Mouse (Mus musculus) lung, embryonic 16.5 days (tissue): ENCODE measurements around the gene Pold2. TPM values are rescaled to one million over a fixed set of nuclear protein-coding genes. Genes with fewer than 3 reads are reported as not detected.
A peak's percentile ranks its signal among the peaks of the same experiment; 100 is the strongest.
"Not testable (repeated sequence)": the region's sequence is repeated elsewhere in the genome, so short reads cannot be mapped to it uniquely, and the experiment has no call there.

ENCODE experiments used
- ATAC-seq: fragments of 200-750 bp; cut with Nextera tagmentation; 2 replicates; pipeline ENCODE4 v1.8.0; 2017; ENCODE audit warnings: low read depth, mild to moderate bottlenecking, moderate library complexity
- H3K27ac ChIP-seq: fragments of 300-500 bp; sonication (generic); 2 replicates; pipeline ENCODE4 v1.5.1; 2014; ENCODE audit warnings: mild to moderate bottlenecking, control low read depth, low read length
- H3K27me3 ChIP-seq: fragments of 300-500 bp; sonication (generic); 2 replicates; pipeline ENCODE4 v1.6.1; 2014; ENCODE audit warnings: low read depth, low read length, mixed read lengths; ENCODE audit not compliant: control insufficient read depth, insufficient read depth
- H3K36me3 ChIP-seq: fragments of 300-500 bp; sonication (generic); 2 replicates; pipeline ENCODE4 v1.6.1; 2014; ENCODE audit warnings: low read length; ENCODE audit not compliant: control insufficient read depth, insufficient read depth
- H3K4me1 ChIP-seq: fragments of 300-500 bp; sonication (generic); replicated peaks from 2 replicates; pipeline ENCODE4 v1.6.1; 2014; ENCODE audit warnings: low read length, mixed read lengths; ENCODE audit not compliant: control insufficient read depth, insufficient read depth
- H3K4me2 ChIP-seq: fragments of 300-500 bp; sonication (generic); 2 replicates; pipeline ENCODE4 v1.6.1; 2014; ENCODE audit warnings: low read depth, low read length, control low read depth
- H3K4me3 ChIP-seq: fragments of 300-500 bp; sonication (generic); 2 replicates; pipeline ENCODE4 v1.5.1; 2014; ENCODE audit warnings: mild to moderate bottlenecking, low read length, control low read depth
- H3K9ac ChIP-seq: fragments of 300-500 bp; sonication (generic); 2 replicates; pipeline ENCODE4 v1.6.1; 2014; ENCODE audit warnings: low read length, control low read depth
- H3K9me3 ChIP-seq: fragments of 300-500 bp; sonication (generic); 2 replicates; pipeline ENCODE4 v1.6.1; 2016; ENCODE audit warnings: low read length; ENCODE audit not compliant: control insufficient read depth
- WGBS: fragments of 180-500 bp; shearing (Covaris S2); extraction: QIAGEN DNeasy Blood & Tissue Kit; methylation state at CpG from one replicate; pipeline ENCODE4 v1.1.7; 2014; 5-methylcytosine and 5-hydroxymethylcytosine counted together
- polyA plus RNA-seq: library from polyadenylated mRNA; unstranded; fragments of >200 nt; fragmentation: Nextera tagmentation; extraction: Ambion mirVana; gene quantifications from 2 replicates; pipeline ENCODE4 v1.2.1, GENCODE M21; 2015

The Pold2 gene
- polyA plus RNA-seq, 1 experiment from 2014 or later = 139 TPM

DNA sequence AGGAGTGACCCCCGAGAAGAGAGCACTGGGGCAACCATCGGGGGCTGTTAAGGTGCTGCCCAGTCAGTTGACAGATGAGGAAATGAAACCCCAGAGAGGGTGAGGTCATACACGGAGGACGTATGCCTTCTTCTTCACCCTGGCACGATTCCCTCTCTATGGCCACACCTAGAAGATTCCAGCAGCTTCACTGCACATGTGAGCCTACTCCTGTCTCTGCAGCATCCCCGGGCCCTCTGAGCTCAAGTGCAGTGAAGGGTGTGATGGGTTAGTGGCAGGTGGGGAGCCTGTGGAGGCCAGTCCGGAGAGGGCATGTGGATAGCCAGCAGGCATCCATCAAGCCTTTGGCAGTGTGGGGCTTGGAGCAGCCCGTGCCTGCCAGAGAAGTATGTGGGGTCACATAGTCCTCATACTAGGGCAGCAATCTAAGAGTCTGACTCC, 14.1 kb upstream of the Pold2 start:
- no peak overlapping the region for H3K27ac ChIP-seq
- peak; percentile 52 for ATAC-seq
- H3K4me2 ChIP-seq = no peak overlapping the region
- H3K4me3 ChIP-seq = no peak overlapping the region
- WGBS = 18% methylated on average over 8 of the region's 8 CpGs
- H3K9ac ChIP-seq = no peak overlapping the region
- H3K4me1 ChIP-seq = no peaks in the 10 kb centered on the region
- no peaks in the 10 kb centered on the region for H3K36me3 ChIP-seq
- H3K9me3 ChIP-seq = no peaks in the 10 kb centered on the region
- no peaks in the 10 kb centered on the region for H3K27me3 ChIP-seq

DNA sequence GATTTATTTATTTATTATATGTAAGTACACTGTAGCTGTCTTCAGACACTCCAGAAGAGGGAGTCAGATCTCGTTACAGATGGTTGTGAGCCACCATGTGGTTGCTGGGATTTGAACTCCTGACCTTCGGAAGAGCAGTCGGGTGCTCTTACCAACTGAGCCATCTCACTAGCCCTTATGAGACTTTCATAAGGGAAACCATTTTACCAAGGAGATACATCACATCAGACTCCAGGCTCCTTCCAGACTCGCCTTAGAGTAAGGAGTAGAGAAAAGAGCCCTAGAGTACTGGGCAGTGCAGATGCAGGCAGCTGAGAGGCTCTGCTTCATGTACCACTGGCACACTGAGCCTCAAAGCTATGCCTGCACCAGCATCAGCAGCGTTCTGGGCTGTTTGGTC, 10.5 kb upstream of the Pold2 start:
- not testable (repeated sequence) for H3K4me3 ChIP-seq, H3K4me1 ChIP-seq, H3K9me3 ChIP-seq, H3K27me3 ChIP-seq, H3K4me2 ChIP-seq, ATAC-seq, H3K27ac ChIP-seq, H3K9ac ChIP-seq, H3K36me3 ChIP-seq
- 41% methylated on average over 5 of the region's 5 CpGs for WGBS

DNA sequence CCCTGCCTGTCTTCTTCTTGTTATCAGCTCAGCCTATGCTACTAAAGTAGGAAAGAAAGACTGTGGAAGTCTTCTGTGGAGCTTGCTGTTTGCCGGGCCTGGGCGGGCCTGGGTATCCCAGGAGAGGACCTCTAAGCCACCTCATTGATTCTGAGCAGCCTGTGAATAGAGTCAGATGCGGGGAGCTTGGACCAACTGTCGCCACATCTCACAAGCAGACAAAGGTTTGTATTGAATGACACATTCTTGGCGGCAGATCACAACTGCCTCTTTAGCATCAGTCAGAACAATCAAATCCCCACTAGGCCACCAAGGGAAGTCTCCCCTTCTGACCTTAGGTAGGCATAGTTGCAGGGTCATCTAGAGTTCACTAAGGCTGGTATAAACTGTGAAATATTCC, 9.2 kb upstream of the Pold2 start:
- Histone ChIP-seq H3K36me3 (no peaks in the 10 kb centered on the region), H3K9ac (no peak overlapping the region), H3K9me3 (no peaks in the 10 kb centered on the region), H3K4me3 (no peak overlapping the region), H3K4me1 (no peaks in the 10 kb centered on the region), H3K27me3 (no peaks in the 10 kb centered on the region), H3K27ac (no peak overlapping the region), H3K4me2 (no peak overlapping the region)
- no peak for ATAC-seq
- WGBS = 39% methylated on average over 5 of the region's 5 CpGs

DNA sequence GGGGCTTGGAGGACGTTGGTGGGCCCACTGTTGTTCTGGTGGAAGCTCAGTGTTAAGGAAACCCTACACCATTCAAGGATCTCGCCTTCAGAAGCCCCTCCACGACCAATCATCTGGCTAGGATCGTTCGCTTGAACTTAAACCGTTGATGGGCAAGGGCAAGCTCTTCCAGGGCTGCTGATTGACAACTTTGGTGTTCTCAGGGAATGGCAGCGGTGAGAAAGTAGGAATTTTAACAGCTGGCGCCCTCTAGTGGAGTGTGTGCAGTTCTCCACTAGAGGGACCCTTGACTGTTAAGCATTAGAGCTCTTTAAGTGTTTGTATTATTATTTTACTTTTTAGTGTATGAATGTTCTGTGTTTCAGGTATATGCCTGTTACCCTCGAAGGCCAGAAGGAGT, 8.1 kb upstream of the Pold2 start:
- Histone ChIP-seq H3K9me3 (no peaks in the 10 kb centered on the region), H3K4me3 (no peak overlapping the region), H3K27ac (no peak overlapping the region), H3K27me3 (no peaks in the 10 kb centered on the region), H3K4me2 (no peak overlapping the region), H3K36me3 (no peaks in the 10 kb centered on the region), H3K4me1 (no peaks in the 10 kb centered on the region), H3K9ac (no peak overlapping the region)
- ATAC-seq = peak; percentile 46; the same call in 1 of the 2 replicates
- WGBS = 18% methylated on average over 9 of the region's 9 CpGs

DNA sequence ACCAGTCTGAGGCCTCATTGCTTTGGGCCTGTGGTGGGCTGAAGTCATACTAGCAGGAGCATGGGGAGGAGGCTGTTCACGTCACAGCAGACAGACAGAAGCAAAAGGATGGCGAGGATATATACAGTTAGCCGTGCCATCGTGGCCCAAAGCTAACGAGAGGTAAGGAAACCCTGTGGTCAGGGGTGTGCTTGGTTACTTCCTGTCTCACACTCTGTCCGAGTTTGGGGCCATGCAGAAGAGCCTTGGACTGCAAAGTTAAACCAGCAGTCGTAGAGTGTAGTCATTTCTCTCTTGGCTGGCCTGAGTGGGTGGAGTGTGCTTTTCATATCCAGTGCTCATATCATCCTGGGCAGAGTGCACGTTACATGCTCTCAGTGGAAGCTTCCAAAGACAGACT, 4.4 kb upstream of the Pold2 start:
- Histone ChIP-seq H3K9me3 (no peaks in the 10 kb centered on the region), H3K27ac (no peak overlapping the region), H3K4me2 (no peak overlapping the region), H3K9ac (no peak overlapping the region), H3K4me3 (no peak overlapping the region), H3K36me3 (no peaks in the 10 kb centered on the region), H3K27me3 (no peaks in the 10 kb centered on the region), H3K4me1 (0 out of 2 replicates have a peak, but pooled peaks cover 2% of the 10 kb centered on the region)
- 53% methylated on average over 8 of the region's 8 CpGs for WGBS
- ATAC-seq = no peak

DNA sequence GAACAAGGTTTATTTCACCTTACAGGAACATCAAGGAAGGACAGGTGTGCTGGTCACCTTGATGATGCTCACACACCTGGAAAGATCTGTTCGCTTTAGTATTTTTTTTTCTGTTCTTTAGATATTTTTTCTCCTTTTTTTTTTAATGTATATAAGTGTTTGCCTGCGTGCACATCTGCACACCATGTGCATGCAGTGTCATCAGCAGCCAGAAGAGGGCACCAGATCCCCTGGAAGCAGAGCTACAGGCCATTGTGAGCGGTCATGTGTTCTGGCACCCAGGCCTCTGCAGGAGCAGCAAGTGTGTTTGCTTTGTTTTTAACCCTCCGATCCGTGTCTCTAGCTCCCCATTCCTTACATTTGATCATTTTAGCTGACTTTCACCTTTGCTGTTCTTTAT, 1.8 kb upstream of the Pold2 start:
- H3K36me3 ChIP-seq = peaks cover 7% of the 10 kb centered on the region
- peaks cover 11% of the 10 kb centered on the region for H3K4me1 ChIP-seq
- H3K4me3 ChIP-seq = no peak overlapping the region
- no peak overlapping the region for H3K27ac ChIP-seq
- ATAC-seq = no peak
- 41% methylated on average over 5 of the region's 5 CpGs for WGBS
- H3K27me3 ChIP-seq = no peaks in the 10 kb centered on the region
- H3K4me2 ChIP-seq = no peak overlapping the region
- no peak overlapping the region for H3K9ac ChIP-seq
- no peaks in the 10 kb centered on the region for H3K9me3 ChIP-seq

DNA sequence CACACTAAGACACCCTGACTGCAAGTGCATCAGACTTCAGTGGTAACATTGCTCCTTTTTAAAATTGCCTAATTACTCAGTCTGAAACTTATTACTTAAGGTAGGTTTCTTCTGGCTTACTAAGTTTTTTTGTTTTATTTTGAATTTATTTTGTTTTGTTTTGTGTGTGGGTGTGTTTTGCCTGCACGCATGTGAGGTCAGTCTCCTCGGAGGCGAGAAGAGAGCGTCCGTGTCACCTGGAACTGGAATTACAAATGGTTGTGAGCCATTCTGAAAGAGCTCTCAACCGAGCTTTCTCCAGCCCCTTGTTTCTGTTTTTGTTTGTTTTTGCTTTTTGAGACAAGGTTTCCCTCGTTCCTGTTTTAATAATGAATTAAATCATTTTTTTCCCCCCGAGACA, 569 bp upstream of the Pold2 start:
- Histone ChIP-seq H3K36me3 (peaks cover 18% of the 10 kb centered on the region), H3K4me2 (peak overlapping the region; percentile 69), H3K9ac (peak overlapping the region; percentile 70), H3K27me3 (no peaks in the 10 kb centered on the region), H3K9me3 (no peaks in the 10 kb centered on the region), H3K4me1 (peaks cover 11% of the 10 kb centered on the region), H3K27ac (peak overlapping the region; percentile 81), H3K4me3 (peak overlapping the region; percentile 68)
- WGBS = 15% methylated on average over 8 of the region's 8 CpGs
- ATAC-seq = no peak; the same call in 1 of the 2 replicates

DNA sequence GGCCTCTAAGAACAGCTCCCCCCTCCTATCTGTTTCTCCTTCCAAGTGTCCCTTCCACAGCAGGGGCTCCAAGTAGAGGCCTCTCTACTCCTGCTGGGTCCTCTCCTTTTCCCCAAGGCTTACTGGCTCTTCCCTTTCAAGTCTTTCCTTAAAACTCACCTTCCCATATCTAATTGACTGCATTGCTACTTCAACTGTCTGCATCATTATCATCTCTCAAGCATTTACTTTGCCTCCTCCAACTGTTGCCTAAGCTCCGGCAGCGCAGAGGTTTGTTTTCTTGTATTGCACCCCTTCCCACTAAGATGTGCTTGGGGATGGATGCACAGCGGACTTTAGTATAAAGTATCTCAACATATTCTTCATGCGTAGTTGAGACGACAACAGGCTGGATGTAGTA, 671 bp downstream of the Pold2 start:
- Histone ChIP-seq H3K27ac (peak overlapping the region; percentile 39; the same call in 1 of the 2 replicates), H3K4me3 (peak overlapping the region; percentile 68), H3K36me3 (peaks cover 30% of the 10 kb centered on the region), H3K9ac (peak overlapping the region; percentile 74), H3K27me3 (no peaks in the 10 kb centered on the region), H3K4me2 (peak overlapping the region; percentile 65), H3K4me1 (peaks cover 11% of the 10 kb centered on the region), H3K9me3 (no peaks in the 10 kb centered on the region)
- WGBS = 2% methylated on average over 5 of the region's 5 CpGs
- no peak for ATAC-seq

DNA sequence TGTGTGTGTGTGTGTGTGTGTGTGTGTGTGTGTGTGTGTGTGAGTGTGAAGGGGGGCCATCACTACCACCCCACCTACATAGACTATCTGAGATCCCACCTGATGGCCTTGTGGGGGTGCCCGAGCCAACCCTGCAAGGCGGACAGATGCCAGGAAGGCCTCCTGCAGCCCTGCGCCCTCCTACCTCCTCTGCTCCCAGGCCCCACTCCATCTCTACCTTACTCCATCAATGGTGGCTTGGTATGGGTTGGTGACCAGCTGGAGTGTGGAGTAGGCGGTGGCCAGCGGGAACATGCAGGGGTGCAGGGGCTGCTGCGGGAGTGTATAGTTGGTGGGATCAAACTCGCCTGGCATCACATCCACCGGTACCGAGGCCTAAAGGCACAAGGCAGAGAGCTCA, 4.9 kb downstream of the Pold2 start:
- Histone ChIP-seq H3K4me1 (peaks cover 9% of the 10 kb centered on the region), H3K9ac (no peak overlapping the region), H3K9me3 (no peaks in the 10 kb centered on the region), H3K4me2 (no peak overlapping the region), H3K27me3 (no peaks in the 10 kb centered on the region), H3K36me3 (peaks cover 46% of the 10 kb centered on the region), H3K4me3 (no peak overlapping the region), H3K27ac (no peak overlapping the region)
- WGBS = 95% methylated on average over 9 of the region's 9 CpGs
- no peak for ATAC-seq

DNA sequence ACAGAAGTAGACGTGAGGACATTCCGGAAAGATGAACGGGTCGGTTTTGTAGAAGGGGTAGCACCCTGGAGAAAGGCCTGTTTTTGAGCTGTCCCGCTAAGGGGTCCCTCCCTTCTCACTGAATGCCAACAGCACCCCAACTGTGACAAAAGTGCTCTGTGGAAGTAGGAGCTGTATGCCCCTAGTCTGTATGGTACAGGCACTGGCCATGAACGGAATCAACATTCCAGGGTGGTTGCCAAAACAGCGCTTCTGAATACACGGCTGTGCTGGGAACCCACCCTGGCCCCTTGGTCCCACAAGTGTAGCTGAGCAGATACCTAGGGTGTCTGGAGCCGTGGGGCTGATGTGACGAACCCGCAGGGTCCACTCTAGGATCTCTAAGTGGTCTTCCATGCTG, 5.4 kb downstream of the Pold2 start:
- Histone ChIP-seq H3K27ac (no peak overlapping the region), H3K4me2 (no peak overlapping the region), H3K9me3 (no peaks in the 10 kb centered on the region), H3K36me3 (peaks cover 46% of the 10 kb centered on the region), H3K4me3 (no peak overlapping the region), H3K9ac (no peak overlapping the region), H3K27me3 (no peaks in the 10 kb centered on the region), H3K4me1 (peaks cover 9% of the 10 kb centered on the region)
- 90% methylated on average over 11 of the region's 11 CpGs for WGBS
- ATAC-seq = no peak
